Mouse (Mus musculus) embryonic fibroblast, embryonic 13.5 days (primary cell): Measurements from ENCODE around the gene Lamb3. TPM values are rescaled to one million over a fixed set of nuclear protein-coding genes. Genes with fewer than 3 reads are reported as not detected.

ENCODE experiments used
- H3K27ac ChIP-seq: 2 replicates; pipeline ENCODE4 v1.5.1; 2012; ENCODE audit warnings: low read length, control low read depth, inconsistent platforms; ENCODE audit not compliant: insufficient read depth
- H3K4me1 ChIP-seq: 2 replicates; pipeline ENCODE4 v1.6.1; 2011; ENCODE audit warnings: low read length; ENCODE audit not compliant: control insufficient read depth, insufficient read depth
- H3K4me3 ChIP-seq: 2 replicates; pipeline ENCODE4 v1.5.1; 2011; ENCODE audit warnings: mild to moderate bottlenecking, control low read depth, low read length; ENCODE audit not compliant: insufficient read depth
- CTCF ChIP-seq: IDR thresholded peaks from 2 replicates; pipeline ENCODE4 v1.5.1; 2011; ENCODE audit warnings: mild to moderate bottlenecking, control low read depth, low read length, moderate library complexity, borderline replicate concordance; ENCODE audit not compliant: insufficient read depth
- POLR2A ChIP-seq: IDR thresholded peaks from 2 replicates; pipeline ENCODE4 v1.6.1; 2011; ENCODE audit warnings: low read depth, mild to moderate bottlenecking, control low read depth, low read length, moderate library complexity
- polyA plus RNA-seq: library from polyadenylated mRNA; stranded (reverse); fragments of >200 nt; gene quantifications from 2 replicates; pipeline ENCODE4 v1.2.4, GENCODE M21; 2011; ENCODE audit warnings: low read depth; ENCODE audit not compliant: missing spikeins, insufficient read length

Lamb3 gene
- polyA plus RNA-seq, 1 experiment = not detected

GRCm38 (mm10) chr1:193174143-193174733 lies 33.3 kb upstream of the Lamb3 start:
- Histone ChIP-seq H3K27ac (no peak overlapping the region), H3K4me1 (no peaks in the 10 kb centered on the region; the same call in 1 of the 2 replicates), H3K4me3 (peak overlapping the region; percentile 93)
- TF ChIP-seq CTCF = no peak
- TF ChIP-seq POLR2A = 0 out of 2 replicates have a peak, but pooled peaks have one; percentile 3

- TF ChIP-seq POLR2A (no peak), CTCF (no peak)
- no peak overlapping the region for H3K27ac ChIP-seq
- no peak overlapping the region for H3K4me3 ChIP-seq
- H3K4me1 ChIP-seq = no peaks in the 10 kb centered on the region
Measured at GRCm38 (mm10) chr1:193181104-193181503, 26.4 kb upstream of the Lamb3 start.

- TF ChIP-seq CTCF (no peak), POLR2A (no peak)
- H3K4me3 ChIP-seq = no peak overlapping the region
- peaks cover 7% of the 10 kb centered on the region for H3K4me1 ChIP-seq
- H3K27ac ChIP-seq = no peak overlapping the region; the same call in 1 of the 2 replicates
Measured at GRCm38 (mm10) chr1:193188257-193188656, 19.2 kb upstream of the Lamb3 start.

GRCm38 (mm10) chr1:193189151-193189621 lies 18.3 kb upstream of the Lamb3 start:
- TF ChIP-seq POLR2A (no peak), CTCF (no peak)
- Histone ChIP-seq H3K27ac (peak overlapping the region; percentile 68), H3K4me1 (peaks cover 7% of the 10 kb centered on the region), H3K4me3 (no peak overlapping the region)

GRCm38 (mm10) chr1:193189771-193190170 lies 17.7 kb upstream of the Lamb3 start:
- TF ChIP-seq POLR2A (no peak), CTCF (no peak)
- Histone ChIP-seq H3K4me1 (peaks cover 7% of the 10 kb centered on the region), H3K4me3 (no peak overlapping the region), H3K27ac (peak overlapping the region; percentile 68)

GRCm38 (mm10) chr1:193191675-193192283 lies 15.7 kb upstream of the Lamb3 start:
- H3K27ac ChIP-seq = no peak overlapping the region
- H3K4me3 ChIP-seq = no peak overlapping the region
- peaks cover 7% of the 10 kb centered on the region for H3K4me1 ChIP-seq
- TF ChIP-seq CTCF = no peak
- TF ChIP-seq POLR2A = no peak

- no peak for TF ChIP-seq POLR2A
- no peak for TF ChIP-seq CTCF
- Histone ChIP-seq H3K4me1 (peaks cover 7% of the 10 kb centered on the region), H3K4me3 (no peak overlapping the region), H3K27ac (no peak overlapping the region)
Measured at GRCm38 (mm10) chr1:193194416-193195140, 12.9 kb upstream of the Lamb3 start.

GRCm38 (mm10) chr1:193195169-193195810 lies 12.2 kb upstream of the Lamb3 start:
- TF ChIP-seq CTCF (no peak), POLR2A (no peak)
- no peak overlapping the region for H3K27ac ChIP-seq
- 0 out of 2 replicates have a peak, but pooled peaks cover under 1% of the 10 kb centered on the region for H3K4me1 ChIP-seq

GRCm38 (mm10) chr1:193197494-193198205 lies 9.8 kb upstream of the Lamb3 start:
- Histone ChIP-seq H3K4me1 (no peaks in the 10 kb centered on the region), H3K27ac (no peak overlapping the region), H3K4me3 (no peak overlapping the region)
- TF ChIP-seq POLR2A (no peak), CTCF (no peak)

More at GRCm38 (mm10) chr1:193195169-193195810, 12.2 kb upstream of the Lamb3 start:
- no peak overlapping the region for H3K4me3 ChIP-seq
